Mouse (Mus musculus) duodenum, adult 2 months (tissue): ENCODE results near the gene Olfr921. TPM values are rescaled to one million over a fixed set of nuclear protein-coding genes. Genes with fewer than 3 reads are reported as not detected.

Experiments used
- polyA plus RNA-seq: library from polyadenylated mRNA; depleted of rRNA; stranded (reverse); fragments of >200 nt; gene quantifications from 2 replicates; pipeline ENCODE4 v1.2.3, GENCODE M21; 2012; ENCODE audit warnings: low replicate concordance; rRNA removed

Gene Olfr921
- not detected in 2 replicates for polyA plus RNA-seq

GRCm38 (mm10) chr9:38772768-38773167, at the start of gene Olfr921:
Gene Olfr921 (plus strand): TSS chr9:38773068.

GRCm38 (mm10) chr9:38751999-38752398, 20.9 kb upstream of the Olfr921 start, which contains the start of gene Olfr920:
Gene Olfr920 (plus strand): TSS chr9:38752299.

DNA sequence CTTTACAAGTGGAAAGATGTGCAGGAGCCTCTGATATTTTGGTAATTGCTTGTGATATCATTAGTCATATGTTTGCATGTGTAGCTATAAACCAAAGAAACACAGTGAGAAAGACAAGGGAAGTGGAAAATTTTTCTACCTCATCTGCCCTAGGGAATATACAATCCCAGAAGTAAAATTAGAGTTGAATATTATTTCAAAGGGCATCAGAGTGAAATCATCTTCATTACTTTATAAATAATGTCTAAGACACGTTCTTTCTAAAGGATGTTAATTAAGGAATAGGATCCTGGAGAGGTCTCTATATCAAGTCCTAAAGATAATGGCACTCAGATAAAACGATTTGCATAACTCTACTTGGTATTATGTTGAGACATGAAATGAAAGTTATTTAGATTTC, 41.4 kb downstream of the Olfr921 start, which contains the start of gene Olfr922:
Gene Olfr922, plus strand, starts transcription at position 301 of the 400 bp plus-strand sequence.

DNA sequence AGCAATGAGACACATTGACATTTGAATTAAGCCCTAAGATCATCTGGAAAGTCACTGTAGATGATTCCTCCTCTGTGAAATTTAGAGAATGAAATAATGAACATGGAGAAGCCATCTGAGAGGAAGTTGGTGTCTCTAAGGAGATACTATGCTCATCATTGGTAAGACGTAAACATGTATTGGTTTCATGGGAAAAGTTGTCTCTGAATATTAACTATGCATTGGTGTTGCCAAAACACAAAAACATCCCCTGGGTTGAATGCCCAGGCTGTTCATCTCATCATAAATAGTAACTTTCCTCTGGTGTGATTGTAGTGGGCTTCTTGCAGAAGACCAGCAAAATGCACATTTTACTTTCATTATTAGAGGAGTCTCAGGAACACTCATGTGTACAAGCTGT, 53.4 kb downstream of the Olfr921 start, which contains the start of gene Olfr923:
Gene Olfr923, plus strand, starts transcription at position 301 of the 400 bp plus-strand sequence.

Other genes starting within 250 kb of the Olfr921 start
- gene Olfr910, start 235.2 kb upstream of the Olfr921 start, polyA plus RNA-seq: not detected in 2 replicates
- gene Olfr912, start 192.9 kb upstream of the Olfr921 start, polyA plus RNA-seq: not detected in 2 replicates
- gene Olfr913, start 180.3 kb upstream of the Olfr921 start, polyA plus RNA-seq: not detected in 2 replicates
- gene Olfr914, start 168.0 kb upstream of the Olfr921 start, polyA plus RNA-seq: not detected in 2 replicates
- not detected in 2 replicates for gene Olfr916, start 113.2 kb upstream of the Olfr921 start, polyA plus RNA-seq
- not detected in 2 replicates for gene Olfr917, start 107.2 kb upstream of the Olfr921 start, polyA plus RNA-seq
- gene Olfr918, start 98.5 kb upstream of the Olfr921 start, polyA plus RNA-seq: not detected in 2 replicates
- not detected in 2 replicates for gene Olfr919, start 69.4 kb upstream of the Olfr921 start, polyA plus RNA-seq
- gene Vwa5a, start 54.8 kb upstream of the Olfr921 start, polyA plus RNA-seq: 3.4 and 4.1 TPM in 2 replicates
- gene Olfr920, start 20.8 kb upstream of the Olfr921 start, polyA plus RNA-seq: 0.02 TPM in 1 of 2 replicates, not detected in the other
- not detected in 2 replicates for gene Olfr922, start 41.5 kb downstream of the Olfr921 start, polyA plus RNA-seq
- gene Olfr923, start 53.5 kb downstream of the Olfr921 start, polyA plus RNA-seq: not detected in 2 replicates
- not detected in 2 replicates for gene Olfr924, start 71.4 kb downstream of the Olfr921 start, polyA plus RNA-seq
- gene Olfr26, start 82.0 kb downstream of the Olfr921 start, polyA plus RNA-seq: not detected in 2 replicates
- not detected in 2 replicates for gene Olfr926, start 104.1 kb downstream of the Olfr921 start, polyA plus RNA-seq
- gene Olfr930, start 156.7 kb downstream of the Olfr921 start, polyA plus RNA-seq: not detected in 2 replicates
- gene Olfr933, start 199.2 kb downstream of the Olfr921 start, polyA plus RNA-seq: not detected in 2 replicates
- gene Olfr934, start 215.2 kb downstream of the Olfr921 start, polyA plus RNA-seq: not detected in 2 replicates
- not detected in 2 replicates for gene Olfr935, start 226.6 kb downstream of the Olfr921 start, polyA plus RNA-seq